Mouse (Mus musculus): Measurements from ENCODE around the gene Txndc5. TPM values are rescaled to one million over a fixed set of nuclear protein-coding genes. Genes with fewer than 3 reads are reported as not detected.

Gene Txndc5
- total RNA-seq, 1 experiment: 191 TPM

DNA sequence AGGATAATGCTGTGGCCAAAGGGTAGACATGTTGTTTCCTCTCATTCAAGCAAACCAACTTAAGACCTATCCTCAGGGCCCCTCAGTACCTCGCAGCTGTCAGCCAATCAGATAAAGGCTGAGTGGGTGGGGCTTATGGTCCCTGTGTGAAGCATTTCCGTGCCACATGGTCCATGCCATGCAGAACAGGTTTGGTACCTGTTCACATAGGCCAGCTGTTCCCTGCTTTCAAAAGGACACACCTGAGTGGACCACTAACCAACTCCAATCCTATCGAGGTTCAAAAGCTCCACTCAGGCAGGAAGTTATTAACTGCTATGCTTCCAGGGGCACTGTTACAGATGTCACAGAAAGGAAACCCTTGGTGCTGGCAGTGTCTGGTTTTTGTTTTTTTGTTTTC, 25.6 kb upstream of the Txndc5 start:
- no peak for DNase-seq (ENCODE audit: low read depth, low spot score)
- no peak for TF ChIP-seq MAFK (IDR thresholded peaks at IDR 0.05; ENCODE audit: insufficient read depth, low read depth, low read length)
- TF ChIP-seq CHD2 (IDR thresholded peaks at IDR 0.05; ENCODE audit: low read depth, low read length): no peak
- no peak for TF ChIP-seq ZNF384 (IDR thresholded peaks at IDR 0.05; ENCODE audit: low read depth, low read length)
- TF ChIP-seq HCFC1 (IDR thresholded peaks at IDR 0.05; ENCODE audit: borderline replicate concordance, insufficient read depth, low read length): no peak
- TF ChIP-seq ZC3H11A (IDR thresholded peaks at IDR 0.05; ENCODE audit: borderline replicate concordance, low read depth, low read length): no peak
- Histone ChIP-seq H3K9ac (ENCODE audit: insufficient read depth, low read depth, low read length, poor library complexity, severe bottlenecking) (no peak overlapping the region), H3K27ac (ENCODE audit: insufficient read depth, low read depth, low read length, poor library complexity, severe bottlenecking) (no peak overlapping the region), H3K4me1 (ENCODE audit: control insufficient read depth in 2 of 2, insufficient read depth in 2 of 2, low read length in 2 of 2, poor library complexity in 1 of 2) (no peaks in the 10 kb centered on the region; a peak in 1 of 4 replicates), H3K4me3 (ENCODE audit: insufficient read depth in 1 of 2, low read depth in 1 of 2, low read length in 2 of 2, poor library complexity in 1 of 2, severe bottlenecking in 1 of 2) (no peak overlapping the region), H3K9me3 (ENCODE audit: control insufficient read depth, insufficient read depth, low read depth, low read length) (no peaks in the 10 kb centered on the region), H3K36me3 (ENCODE audit: control insufficient read depth, insufficient read depth, low read length, poor library complexity, severe bottlenecking) (no peaks in the 10 kb centered on the region; the same call in 1 of the 2 replicates)
- in situ Hi-C loops (cut with MboI; ENCODE audit: low sequenced_read_pairs in 2 of 2, unreplicated experiment in 2 of 2): no loop called here

DNA sequence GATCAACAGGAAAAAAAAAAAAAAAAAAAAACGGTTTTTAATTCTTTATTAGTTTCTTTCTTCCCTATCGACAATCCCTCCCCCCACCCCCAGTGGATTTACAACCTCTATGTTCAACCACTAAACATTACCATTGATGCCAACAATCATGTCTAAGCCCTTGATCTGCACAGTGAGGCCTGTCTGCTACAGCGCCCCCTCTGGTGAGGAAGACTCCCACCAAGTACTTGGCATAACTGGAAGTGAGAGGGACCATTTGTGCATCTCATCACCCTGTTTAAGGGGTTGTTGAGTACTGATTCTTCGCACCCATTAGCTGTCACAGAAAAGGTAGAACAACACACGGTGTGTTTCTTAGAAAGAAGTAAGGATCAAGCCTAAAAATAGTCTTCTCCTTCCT, 20.1 kb upstream of the Txndc5 start:
- TF ChIP-seq ZNF384 (IDR thresholded peaks at IDR 0.05; ENCODE audit: low read depth, low read length) (peak; percentile 49; the same call in 1 of the 2 replicates), ZC3H11A (IDR thresholded peaks at IDR 0.05; ENCODE audit: borderline replicate concordance, low read depth, low read length) (no peak), HCFC1 (IDR thresholded peaks at IDR 0.05; ENCODE audit: borderline replicate concordance, insufficient read depth, low read length) (no peak), CHD2 (IDR thresholded peaks at IDR 0.05; ENCODE audit: low read depth, low read length) (no peak), MAFK (IDR thresholded peaks at IDR 0.05; ENCODE audit: insufficient read depth, low read depth, low read length) (no peak)
- H3K4me1 ChIP-seq (ENCODE audit: control insufficient read depth in 2 of 2, insufficient read depth in 2 of 2, low read length in 2 of 2, poor library complexity in 1 of 2): no peaks in the 10 kb centered on the region
- H3K36me3 ChIP-seq (ENCODE audit: control insufficient read depth, insufficient read depth, low read length, poor library complexity, severe bottlenecking): no peaks in the 10 kb centered on the region
- peak; percentile 31 for DNase-seq (ENCODE audit: low read depth, low spot score)
- in situ Hi-C loops (cut with MboI; ENCODE audit: low sequenced_read_pairs in 2 of 2, unreplicated experiment in 2 of 2): no loop called here
- H3K9ac ChIP-seq (ENCODE audit: insufficient read depth, low read depth, low read length, poor library complexity, severe bottlenecking): no peak overlapping the region
- H3K9me3 ChIP-seq (ENCODE audit: control insufficient read depth, insufficient read depth, low read depth, low read length): no peaks in the 10 kb centered on the region
- no peak overlapping the region for H3K27ac ChIP-seq (ENCODE audit: insufficient read depth, low read depth, low read length, poor library complexity, severe bottlenecking)
- no peak overlapping the region for H3K4me3 ChIP-seq (ENCODE audit: insufficient read depth in 1 of 2, low read depth in 1 of 2, low read length in 2 of 2, poor library complexity in 1 of 2, severe bottlenecking in 1 of 2)

DNA sequence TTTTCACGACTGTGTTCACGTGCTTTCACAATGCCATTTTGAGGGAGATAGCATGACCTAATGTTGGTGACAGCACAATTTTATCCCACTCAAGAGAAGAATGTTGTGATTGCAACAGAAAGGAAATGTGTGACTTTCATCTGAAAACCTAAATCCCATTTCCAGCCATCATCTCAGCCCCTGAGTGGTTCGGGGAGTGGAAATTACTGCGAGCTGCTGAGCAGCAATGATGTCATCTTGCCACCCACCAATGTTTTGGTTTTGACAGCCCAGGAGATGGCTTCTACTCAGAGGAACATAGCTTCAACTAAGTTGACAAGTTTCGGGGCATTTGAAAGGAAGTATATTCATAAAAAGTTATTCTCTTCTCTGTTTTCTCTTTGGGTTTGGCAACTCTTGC, 19.1 kb upstream of the Txndc5 start:
- Histone ChIP-seq H3K27ac (ENCODE audit: insufficient read depth, low read depth, low read length, poor library complexity, severe bottlenecking) (no peak overlapping the region), H3K4me3 (ENCODE audit: insufficient read depth in 1 of 2, low read depth in 1 of 2, low read length in 2 of 2, poor library complexity in 1 of 2, severe bottlenecking in 1 of 2) (no peak overlapping the region), H3K36me3 (ENCODE audit: control insufficient read depth, insufficient read depth, low read length, poor library complexity, severe bottlenecking) (no peaks in the 10 kb centered on the region), H3K9ac (ENCODE audit: insufficient read depth, low read depth, low read length, poor library complexity, severe bottlenecking) (no peak overlapping the region), H3K4me1 (ENCODE audit: control insufficient read depth in 2 of 2, insufficient read depth in 2 of 2, low read length in 2 of 2, poor library complexity in 1 of 2) (no peaks in the 10 kb centered on the region), H3K9me3 (ENCODE audit: control insufficient read depth, insufficient read depth, low read depth, low read length) (no peaks in the 10 kb centered on the region)
- in situ Hi-C loops (cut with MboI; ENCODE audit: low sequenced_read_pairs in 2 of 2, unreplicated experiment in 2 of 2): no loop called here
- TF ChIP-seq CHD2 (IDR thresholded peaks at IDR 0.05; ENCODE audit: low read depth, low read length) (no peak), MAFK (IDR thresholded peaks at IDR 0.05; ENCODE audit: insufficient read depth, low read depth, low read length) (no peak), ZNF384 (IDR thresholded peaks at IDR 0.05; ENCODE audit: low read depth, low read length) (no peak), HCFC1 (IDR thresholded peaks at IDR 0.05; ENCODE audit: borderline replicate concordance, insufficient read depth, low read length) (no peak), ZC3H11A (IDR thresholded peaks at IDR 0.05; ENCODE audit: borderline replicate concordance, low read depth, low read length) (no peak)
- DNase-seq (ENCODE audit: low read depth, low spot score): no peak

DNA sequence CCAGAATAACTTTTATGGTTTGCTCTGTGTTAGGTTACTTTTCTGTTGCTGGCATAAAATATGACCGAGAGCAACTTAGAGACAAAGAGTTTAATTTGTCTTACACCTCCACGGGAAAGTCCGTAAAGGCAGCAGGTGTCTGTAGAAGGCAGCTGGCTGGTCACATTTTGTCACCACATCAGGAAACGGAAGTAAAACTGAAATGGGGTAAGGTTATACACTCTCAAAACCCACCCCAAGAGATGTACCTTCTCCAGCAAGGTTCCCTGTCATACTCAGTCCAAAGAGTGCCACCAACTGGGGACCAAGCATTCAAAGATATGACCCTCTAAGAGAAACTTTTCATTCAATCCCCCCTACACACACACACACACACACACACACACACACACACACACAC, 18.1 kb upstream of the Txndc5 start:
- no peak overlapping the region for H3K27ac ChIP-seq (ENCODE audit: insufficient read depth, low read depth, low read length, poor library complexity, severe bottlenecking)
- no peak for DNase-seq (ENCODE audit: low read depth, low spot score)
- H3K4me3 ChIP-seq (ENCODE audit: insufficient read depth in 1 of 2, low read depth in 1 of 2, low read length in 2 of 2, poor library complexity in 1 of 2, severe bottlenecking in 1 of 2): no peak overlapping the region
- in situ Hi-C loops (cut with MboI; ENCODE audit: low sequenced_read_pairs in 2 of 2, unreplicated experiment in 2 of 2): no loop called here
- no peak overlapping the region for H3K9ac ChIP-seq (ENCODE audit: insufficient read depth, low read depth, low read length, poor library complexity, severe bottlenecking)
- no peaks in the 10 kb centered on the region for H3K4me1 ChIP-seq (ENCODE audit: control insufficient read depth in 2 of 2, insufficient read depth in 2 of 2, low read length in 2 of 2, poor library complexity in 1 of 2)
- TF ChIP-seq HCFC1 (IDR thresholded peaks at IDR 0.05; ENCODE audit: borderline replicate concordance, insufficient read depth, low read length) (no peak), ZNF384 (IDR thresholded peaks at IDR 0.05; ENCODE audit: low read depth, low read length) (no peak), CHD2 (IDR thresholded peaks at IDR 0.05; ENCODE audit: low read depth, low read length) (no peak), ZC3H11A (IDR thresholded peaks at IDR 0.05; ENCODE audit: borderline replicate concordance, low read depth, low read length) (no peak), MAFK (IDR thresholded peaks at IDR 0.05; ENCODE audit: insufficient read depth, low read depth, low read length) (no peak)
- no peaks in the 10 kb centered on the region for H3K36me3 ChIP-seq (ENCODE audit: control insufficient read depth, insufficient read depth, low read length, poor library complexity, severe bottlenecking)
- no peaks in the 10 kb centered on the region for H3K9me3 ChIP-seq (ENCODE audit: control insufficient read depth, insufficient read depth, low read depth, low read length)

DNA sequence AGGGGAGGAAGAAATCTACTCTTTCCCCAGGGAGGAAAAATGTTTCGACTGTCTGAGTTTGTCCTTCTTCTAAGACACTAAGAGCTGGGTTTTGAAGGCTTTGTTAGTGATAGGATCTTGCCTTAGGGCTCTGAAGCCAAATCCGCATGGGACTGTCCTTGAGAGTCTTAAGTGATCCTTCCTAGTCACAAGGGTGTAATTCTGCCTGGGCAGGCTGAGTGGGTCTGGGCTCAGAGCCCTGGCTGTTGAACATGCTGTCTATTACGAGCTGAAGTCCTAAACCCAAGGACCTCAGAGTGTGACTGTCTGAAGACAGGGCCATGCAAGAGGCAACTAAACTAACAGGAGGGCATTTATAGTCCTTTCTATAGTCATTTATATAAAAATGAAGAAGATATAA, 16.8 kb upstream of the Txndc5 start:
- in situ Hi-C loops (cut with MboI; ENCODE audit: low sequenced_read_pairs in 2 of 2, unreplicated experiment in 2 of 2): no loop called here
- Histone ChIP-seq H3K27ac (ENCODE audit: insufficient read depth, low read depth, low read length, poor library complexity, severe bottlenecking) (no peak overlapping the region), H3K36me3 (ENCODE audit: control insufficient read depth, insufficient read depth, low read length, poor library complexity, severe bottlenecking) (no peaks in the 10 kb centered on the region), H3K4me3 (ENCODE audit: insufficient read depth in 1 of 2, low read depth in 1 of 2, low read length in 2 of 2, poor library complexity in 1 of 2, severe bottlenecking in 1 of 2) (no peak overlapping the region), H3K4me1 (ENCODE audit: control insufficient read depth in 2 of 2, insufficient read depth in 2 of 2, low read length in 2 of 2, poor library complexity in 1 of 2) (no peaks in the 10 kb centered on the region), H3K9ac (ENCODE audit: insufficient read depth, low read depth, low read length, poor library complexity, severe bottlenecking) (no peak overlapping the region), H3K9me3 (ENCODE audit: control insufficient read depth, insufficient read depth, low read depth, low read length) (no peaks in the 10 kb centered on the region)
- TF ChIP-seq ZNF384 (IDR thresholded peaks at IDR 0.05; ENCODE audit: low read depth, low read length): no peak
- TF ChIP-seq ZC3H11A (IDR thresholded peaks at IDR 0.05; ENCODE audit: borderline replicate concordance, low read depth, low read length): no peak
- TF ChIP-seq MAFK (IDR thresholded peaks at IDR 0.05; ENCODE audit: insufficient read depth, low read depth, low read length): no peak
- TF ChIP-seq CHD2 (IDR thresholded peaks at IDR 0.05; ENCODE audit: low read depth, low read length): no peak
- TF ChIP-seq HCFC1 (IDR thresholded peaks at IDR 0.05; ENCODE audit: borderline replicate concordance, insufficient read depth, low read length): no peak
- no peak for DNase-seq (ENCODE audit: low read depth, low spot score)
